Mouse (Mus musculus): Measurements from ENCODE around the gene Commd1. TPM values are rescaled to one million over a fixed set of nuclear protein-coding genes. Genes with fewer than 3 reads are reported as not detected.
A peak's percentile ranks its signal among the peaks of the same experiment; 100 is the strongest.

Commd1 gene
- polyA plus RNA-seq, 1 experiment from 2014 or later: 294 TPM

DNA sequence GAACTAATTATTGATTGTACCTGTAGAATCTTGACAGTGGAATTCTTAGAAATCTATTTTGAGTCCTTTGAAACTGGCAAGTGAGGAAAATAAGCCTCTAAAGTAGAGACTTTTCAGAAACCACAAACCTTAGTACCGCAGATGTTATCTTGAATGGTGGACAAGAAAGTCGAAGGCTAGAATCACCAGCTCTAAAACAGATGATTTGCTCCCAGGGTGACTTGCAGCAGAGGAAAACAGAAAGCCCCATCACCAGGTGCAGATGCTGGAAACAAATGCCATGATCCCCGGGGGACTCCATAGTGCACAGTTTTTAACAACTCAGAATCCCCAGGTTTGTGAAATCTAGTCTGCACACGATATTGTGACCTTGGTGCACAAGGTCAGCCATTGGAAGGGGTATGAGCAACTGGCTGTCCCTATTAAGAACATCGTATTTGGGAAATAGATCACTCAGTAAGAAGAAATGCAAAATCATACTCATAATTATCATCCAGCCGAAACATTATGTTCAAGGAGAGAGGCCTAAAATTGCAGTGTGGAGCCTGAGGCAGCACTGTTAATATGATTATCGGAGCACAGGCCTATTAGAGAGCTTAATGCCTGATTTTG is 116.4 kb downstream of the Commd1 start:
- H3K9me3 ChIP-seq (ENCODE audit: control insufficient read depth): no peaks in the 10 kb centered on the region
- no peak overlapping the region for H3K4me2 ChIP-seq (replicated peaks; ENCODE audit: low read depth)
- WGBS: 93% methylated on average over 7 of the region's 7 CpGs
- no peak overlapping the region for H3K4me3 ChIP-seq (ENCODE audit: low read depth, low read length)
- no peaks in the 10 kb centered on the region for H3K4me1 ChIP-seq (replicated peaks; ENCODE audit: control insufficient read depth, insufficient read depth, low read length)
- H3K9ac ChIP-seq (ENCODE audit: low read depth, low read length): no peak overlapping the region
- no peaks in the 10 kb centered on the region for H3K27me3 ChIP-seq (replicated peaks; ENCODE audit: control insufficient read depth, insufficient read depth, low read length)
- no peak overlapping the region for H3K27ac ChIP-seq (ENCODE audit: low read depth, low read length)
- H3K36me3 ChIP-seq (ENCODE audit: control insufficient read depth, insufficient read depth): no peaks in the 10 kb centered on the region
- ATAC-seq: no peak
- no peak for TF ChIP-seq CTCF (IDR thresholded peaks at IDR 0.05; ENCODE audit: low read depth)

DNA sequence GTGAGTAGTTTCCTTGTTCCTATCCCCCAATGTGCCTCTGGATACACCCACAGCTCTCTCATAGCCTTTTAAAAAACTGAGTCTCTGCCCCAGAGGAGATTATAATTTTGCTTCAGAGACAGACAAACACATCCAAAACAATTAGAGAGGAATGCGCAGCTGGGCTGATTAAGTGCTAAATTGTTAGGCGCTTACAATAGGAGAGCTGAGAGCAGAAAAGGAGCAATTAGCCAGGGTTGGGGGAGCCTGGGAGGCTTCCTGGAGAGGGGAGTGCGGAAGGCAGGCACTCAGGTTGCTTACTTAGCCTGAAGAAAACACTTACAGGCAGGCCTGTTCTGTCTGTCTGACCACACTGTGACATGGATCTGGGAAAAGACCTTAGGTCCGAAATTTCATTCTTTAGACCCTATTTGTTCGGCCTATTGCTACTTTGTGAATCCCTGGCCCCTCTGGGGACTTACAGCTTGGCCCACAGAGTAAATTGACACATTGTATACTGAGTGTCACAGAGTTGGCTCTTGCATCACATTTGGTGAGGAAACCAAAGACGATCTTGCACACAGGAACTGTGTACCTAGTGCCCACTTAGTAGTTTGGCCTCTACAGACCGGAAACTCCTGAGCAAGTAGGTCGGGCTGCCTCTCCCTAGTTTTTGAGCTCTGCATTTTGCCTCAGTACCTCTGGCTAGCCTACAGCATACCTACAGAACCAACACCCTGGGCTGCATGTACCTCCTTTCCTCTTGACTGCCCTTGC is 117.7 kb downstream of the Commd1 start:
- Histone ChIP-seq H3K4me2 (replicated peaks; ENCODE audit: low read depth) (no peak overlapping the region), H3K36me3 (ENCODE audit: control insufficient read depth, insufficient read depth) (no peaks in the 10 kb centered on the region), H3K4me3 (ENCODE audit: low read depth, low read length) (no peak overlapping the region), H3K27me3 (replicated peaks; ENCODE audit: control insufficient read depth, insufficient read depth, low read length) (no peaks in the 10 kb centered on the region), H3K4me1 (replicated peaks; ENCODE audit: control insufficient read depth, insufficient read depth, low read length) (no peaks in the 10 kb centered on the region), H3K27ac (ENCODE audit: low read depth, low read length) (no peak overlapping the region), H3K9ac (ENCODE audit: low read depth, low read length) (no peak overlapping the region), H3K9me3 (ENCODE audit: control insufficient read depth) (no peaks in the 10 kb centered on the region)
- no peak for TF ChIP-seq CTCF (IDR thresholded peaks at IDR 0.05; ENCODE audit: low read depth)
- WGBS: 77% methylated on average over 8 of the region's 8 CpGs
- ATAC-seq: no peak

DNA sequence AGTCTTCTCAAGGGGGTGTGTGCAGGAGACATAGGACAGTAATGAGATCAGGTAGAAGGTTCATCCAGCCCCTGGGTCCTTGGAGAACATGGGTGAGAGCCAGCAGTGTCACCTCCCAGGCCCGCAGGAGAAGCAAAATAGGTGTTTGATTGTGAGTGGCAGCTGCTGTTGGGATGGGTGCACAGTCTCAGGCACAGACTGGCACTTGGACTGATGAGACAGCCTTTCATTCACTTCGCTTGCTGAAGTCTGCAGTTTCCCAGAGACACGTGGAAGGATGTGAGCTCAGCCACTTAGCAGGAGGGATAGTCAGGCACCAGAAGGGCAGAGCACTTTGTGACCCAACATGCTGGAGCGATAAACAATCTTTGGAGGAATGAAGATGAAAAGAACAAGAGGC is 118.6 kb downstream of the Commd1 start:
- H3K27ac ChIP-seq (ENCODE audit: low read depth, low read length): no peak overlapping the region
- H3K4me1 ChIP-seq (replicated peaks; ENCODE audit: control insufficient read depth, insufficient read depth, low read length): no peaks in the 10 kb centered on the region
- H3K4me2 ChIP-seq (replicated peaks; ENCODE audit: low read depth): no peak overlapping the region
- no peak overlapping the region for H3K4me3 ChIP-seq (ENCODE audit: low read depth, low read length)
- no peak for ATAC-seq
- TF ChIP-seq CTCF (IDR thresholded peaks at IDR 0.05; ENCODE audit: low read depth): no peak
- no peaks in the 10 kb centered on the region for H3K27me3 ChIP-seq (replicated peaks; ENCODE audit: control insufficient read depth, insufficient read depth, low read length)
- no peaks in the 10 kb centered on the region for H3K9me3 ChIP-seq (ENCODE audit: control insufficient read depth)
- 66% methylated on average over 4 of the region's 4 CpGs for WGBS
- H3K36me3 ChIP-seq (ENCODE audit: control insufficient read depth, insufficient read depth): no peaks in the 10 kb centered on the region
- no peak overlapping the region for H3K9ac ChIP-seq (ENCODE audit: low read depth, low read length)

GRCm38 (mm10) chr11:22861315-22861714 is 120.9 kb downstream of the Commd1 start:
- no peaks in the 10 kb centered on the region for H3K27me3 ChIP-seq (replicated peaks; ENCODE audit: control insufficient read depth, insufficient read depth, low read length)
- ATAC-seq: no peak
- no peak overlapping the region for H3K4me3 ChIP-seq (ENCODE audit: low read depth, low read length)
- no peak overlapping the region for H3K9ac ChIP-seq (ENCODE audit: low read depth, low read length)
- H3K9me3 ChIP-seq (ENCODE audit: control insufficient read depth): no peaks in the 10 kb centered on the region
- H3K27ac ChIP-seq (ENCODE audit: low read depth, low read length): no peak overlapping the region
- no peak for TF ChIP-seq CTCF (IDR thresholded peaks at IDR 0.05; ENCODE audit: low read depth)
- no peaks in the 10 kb centered on the region for H3K4me1 ChIP-seq (replicated peaks; ENCODE audit: control insufficient read depth, insufficient read depth, low read length)
- 72% methylated on average over 4 of the region's 4 CpGs for WGBS
- H3K4me2 ChIP-seq (replicated peaks; ENCODE audit: low read depth): peak overlapping the region; percentile 80; the same call in 1 of the 2 replicates
- H3K36me3 ChIP-seq (ENCODE audit: control insufficient read depth, insufficient read depth): no peaks in the 10 kb centered on the region

- peak within 1 kb of the TSS; percentile 79 for H3K4me3 ChIP-seq (ENCODE audit: low read depth, low read length)
- TF ChIP-seq CTCF (IDR thresholded peaks at IDR 0.05; ENCODE audit: low read depth): no peak
- no peaks in the 10 kb centered on the region for H3K27me3 ChIP-seq (replicated peaks; ENCODE audit: control insufficient read depth, insufficient read depth, low read length)
- ATAC-seq: peak; percentile 70
- WGBS: 9% methylated on average over 41 of the region's 41 CpGs
- peak within 1 kb of the TSS; percentile 80 for H3K4me2 ChIP-seq (replicated peaks; ENCODE audit: low read depth)
- no peaks in the 10 kb centered on the region for H3K4me1 ChIP-seq (replicated peaks; ENCODE audit: control insufficient read depth, insufficient read depth, low read length)
- H3K9me3 ChIP-seq (ENCODE audit: control insufficient read depth): no peaks in the 10 kb centered on the region
- H3K27ac ChIP-seq (ENCODE audit: low read depth, low read length): peak within 1 kb of the TSS; percentile 95
- no peaks in the 10 kb centered on the region for H3K36me3 ChIP-seq (ENCODE audit: control insufficient read depth, insufficient read depth)
- peak within 1 kb of the TSS; percentile 87 for H3K9ac ChIP-seq (ENCODE audit: low read depth, low read length)
Observed at GRCm38 (mm10) chr11:22860335-22861227, 121.6 kb downstream of the Commd1 start, which contains the start of gene B3gnt2. Gene B3gnt2 (minus strand): TSS chr11:22860961.

Measured in intestine, postnatal 0 days (tissue).